Mouse (Mus musculus) ES-Bruce4 (cell line): ENCODE results near the gene Mx1.

ENCODE experiments used
- CTCF ChIP-seq: IDR thresholded peaks from one replicate; pipeline ENCODE4 v1.8.1; 2011; ENCODE audit warnings: low read depth, low read length
- EP300 ChIP-seq: IDR thresholded peaks from 2 replicates; pipeline ENCODE4 v1.6.1; 2011; ENCODE audit warnings: low read depth, low read length; ENCODE audit not compliant: insufficient read depth
- POLR2A ChIP-seq: IDR thresholded peaks from one replicate; pipeline ENCODE4 v1.8.1; 2011; ENCODE audit warnings: low read length; ENCODE audit not compliant: insufficient read depth

DNA sequence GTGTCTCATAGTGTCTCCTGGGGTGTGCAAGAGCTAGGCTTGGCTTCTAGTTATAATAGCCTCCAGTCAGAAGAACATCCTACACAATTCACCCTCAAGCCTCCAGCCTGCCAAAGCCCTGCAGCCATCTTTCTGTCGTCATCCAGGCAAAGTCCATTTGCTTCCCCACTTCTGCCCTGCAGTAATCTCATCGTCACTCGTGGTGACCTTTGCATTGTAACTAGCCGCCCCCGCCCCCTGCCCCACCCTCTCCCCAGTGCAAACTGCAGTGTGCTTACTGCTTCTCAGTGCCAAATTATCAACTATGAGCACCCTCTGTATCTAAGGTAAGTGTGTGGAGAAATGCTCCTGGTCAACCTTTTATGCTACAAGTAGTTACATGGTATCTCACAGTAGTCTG is 35.0 kb upstream of the Mx1 start:
- TF ChIP-seq CTCF (no peak), POLR2A (no peak), EP300 (no peak)
